Mouse (Mus musculus): Measurements from ENCODE around the gene Gm20379. TPM values are rescaled to one million over a fixed set of nuclear protein-coding genes. Genes with fewer than 3 reads are reported as not detected.
A peak's percentile ranks its signal among the peaks of the same experiment; 100 is the strongest.

The Gm20379 gene
- total RNA-seq (2017): not detected in 2 replicates

- ATAC-seq (replicated peaks; ENCODE audit: low read depth, poor library complexity, severe bottlenecking): no peak
Observed at GRCm38 (mm10) chr13:92305680-92306079, at the start of gene Gm20379. Gene Gm20379 (plus strand): TSS chr13:92305980.

DNA sequence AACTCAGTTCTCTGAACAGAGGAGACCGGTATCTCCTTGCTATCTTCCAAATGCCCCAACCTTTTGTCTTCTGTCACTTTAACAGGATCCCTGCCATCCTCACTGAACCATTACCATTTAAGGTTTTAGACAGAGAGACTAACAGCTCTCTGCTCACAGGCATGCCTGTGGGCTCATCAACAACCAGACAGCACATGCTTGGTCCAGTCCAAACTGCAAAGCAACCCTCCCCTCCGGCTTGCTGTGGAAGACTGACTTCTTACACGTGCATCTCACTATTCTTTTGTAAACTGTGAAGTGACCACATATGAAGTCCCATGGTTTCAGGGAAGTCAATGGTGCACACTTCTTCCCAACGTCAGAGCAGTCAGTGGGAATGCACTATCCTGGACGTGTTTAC is 44.5 kb upstream of the Gm20379 start:
- no peak for ATAC-seq (replicated peaks; ENCODE audit: low read depth, poor library complexity, severe bottlenecking)

DNA sequence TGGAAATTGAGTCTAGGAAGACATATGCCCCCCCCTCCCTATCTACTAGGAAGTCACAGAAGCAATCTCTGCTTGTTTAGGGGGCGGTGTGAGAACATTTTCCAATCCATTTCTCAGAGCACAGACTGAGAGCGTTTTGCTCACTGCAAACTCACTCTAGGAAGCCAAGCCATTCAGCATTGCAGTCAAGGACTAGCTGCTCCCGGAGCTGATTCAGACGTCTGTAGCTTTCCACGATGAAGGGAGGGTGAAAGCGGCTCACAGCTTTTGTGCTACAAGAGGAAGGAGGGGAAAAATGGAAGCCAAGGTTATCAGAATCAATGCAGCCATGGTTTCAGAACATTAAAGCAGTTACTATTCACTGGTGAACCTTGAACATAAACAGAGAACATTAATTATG is 42.2 kb upstream of the Gm20379 start:
- no peak for ATAC-seq (replicated peaks; ENCODE audit: low read depth, poor library complexity, severe bottlenecking)

GRCm38 (mm10) chr13:92267076-92267475 is 38.7 kb upstream of the Gm20379 start:
- ATAC-seq (replicated peaks; ENCODE audit: low read depth, poor library complexity, severe bottlenecking): peak; percentile 83

- peak; percentile 95 for ATAC-seq (replicated peaks; ENCODE audit: low read depth, poor library complexity, severe bottlenecking)
Observed at GRCm38 (mm10) chr13:92274274-92275198, 31.2 kb upstream of the Gm20379 start.

DNA sequence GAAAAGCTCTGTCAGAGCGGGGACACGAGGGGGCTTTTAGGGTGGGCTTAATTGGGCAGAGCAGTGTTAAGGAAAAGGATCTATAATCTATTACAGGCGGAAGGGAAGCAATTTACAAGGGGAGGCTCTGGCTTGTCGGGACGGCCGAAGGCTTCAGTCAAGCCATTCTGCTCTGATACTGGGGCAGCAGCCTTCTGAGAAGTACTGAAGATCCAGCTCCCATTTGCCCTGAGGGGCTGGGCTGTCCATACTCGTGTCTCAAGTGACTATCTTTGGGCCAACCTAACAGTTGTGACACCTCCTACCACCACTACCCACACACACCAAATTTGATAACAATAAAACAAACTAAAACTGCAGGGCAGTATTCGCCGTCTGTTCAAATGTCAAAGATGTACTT is 30.5 kb upstream of the Gm20379 start:
- no peak for ATAC-seq (replicated peaks; ENCODE audit: low read depth, poor library complexity, severe bottlenecking)

GRCm38 (mm10) chr13:92277027-92277426 is 28.8 kb upstream of the Gm20379 start:
- ATAC-seq (replicated peaks; ENCODE audit: low read depth, poor library complexity, severe bottlenecking): no peak

DNA sequence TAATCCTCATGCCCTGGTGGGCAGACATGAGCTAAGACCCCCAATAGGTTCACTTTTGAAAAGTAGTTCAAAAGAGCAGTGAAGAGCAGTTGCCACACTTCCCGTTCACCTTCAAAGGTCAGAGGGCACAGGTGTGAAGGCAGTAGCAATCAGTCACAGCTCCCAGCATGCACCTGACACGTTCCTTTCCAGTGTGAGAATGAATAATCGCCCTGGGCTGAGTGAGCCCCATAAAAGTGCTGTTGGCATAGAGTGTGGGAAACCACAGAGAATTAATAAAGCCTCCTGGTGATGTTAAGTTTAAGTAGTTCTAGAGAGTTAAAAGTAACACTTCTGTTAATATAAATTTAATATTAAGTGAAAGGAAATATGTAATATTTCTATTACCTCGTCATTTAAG is 14.2 kb upstream of the Gm20379 start:
- ATAC-seq (replicated peaks; ENCODE audit: low read depth, poor library complexity, severe bottlenecking): no peak

DNA sequence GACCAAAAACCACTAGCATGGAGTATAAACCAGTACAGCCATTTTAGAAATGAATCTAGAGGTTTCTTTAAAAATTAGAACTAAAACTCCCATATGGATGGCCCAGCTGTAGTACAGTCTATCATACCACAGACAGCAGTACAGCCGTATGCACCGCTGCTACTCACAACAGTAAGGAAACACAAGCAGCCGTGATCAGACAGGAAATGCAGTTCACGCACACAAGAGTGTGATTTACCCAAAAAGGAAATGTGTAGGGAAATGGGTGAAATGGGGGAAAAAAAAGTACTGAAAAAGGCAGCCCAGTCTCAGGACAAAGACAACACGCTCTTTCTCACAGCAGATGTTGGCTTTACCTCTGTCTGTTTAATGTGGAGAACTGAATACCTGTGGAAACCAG is 11.9 kb upstream of the Gm20379 start:
- ATAC-seq (replicated peaks; ENCODE audit: low read depth, poor library complexity, severe bottlenecking): no peak

DNA sequence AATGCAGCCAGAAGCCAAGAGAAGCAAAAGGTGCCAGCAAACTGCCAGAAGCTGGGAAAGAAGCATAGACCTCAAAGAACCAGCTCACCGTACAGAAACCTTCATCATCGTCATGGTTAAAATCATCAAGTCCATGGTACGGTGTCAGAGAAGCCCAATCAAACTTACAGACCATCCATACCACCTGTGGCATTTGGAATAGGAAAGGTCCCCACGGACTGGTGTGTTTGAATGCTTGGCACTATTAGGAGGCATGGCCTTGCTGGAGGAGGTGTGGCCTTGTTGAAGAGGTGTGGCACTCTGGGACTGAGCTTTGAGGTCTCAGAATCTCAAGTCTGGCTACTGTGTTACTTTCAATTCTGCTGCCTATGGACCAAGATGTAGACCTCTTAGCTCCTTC is 9.3 kb upstream of the Gm20379 start:
- no peak for ATAC-seq (replicated peaks; ENCODE audit: low read depth, poor library complexity, severe bottlenecking)

- no peak for ATAC-seq (replicated peaks; ENCODE audit: low read depth, poor library complexity, severe bottlenecking)
Observed at GRCm38 (mm10) chr13:92297021-92297420, 8.8 kb upstream of the Gm20379 start.

DNA sequence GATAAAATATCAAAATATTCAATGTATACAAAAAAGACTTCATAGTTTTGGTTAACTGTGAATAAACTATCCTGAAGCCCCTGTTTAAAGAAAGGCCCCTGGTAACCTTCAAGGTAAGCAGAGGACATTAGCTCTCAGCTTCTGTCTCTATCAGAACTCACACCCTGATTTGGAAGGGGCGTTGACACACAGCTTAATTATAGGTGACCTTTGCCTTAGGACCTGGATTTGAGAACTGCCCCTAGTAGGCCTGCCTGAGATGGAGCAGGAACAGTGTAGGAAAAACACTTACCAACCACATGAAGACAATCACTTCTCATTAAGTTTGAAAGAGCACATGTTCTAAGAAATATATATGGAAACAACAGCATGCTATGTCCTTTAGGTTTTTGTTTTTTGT is 6.3 kb upstream of the Gm20379 start:
- no peak for ATAC-seq (replicated peaks; ENCODE audit: low read depth, poor library complexity, severe bottlenecking)

GRCm38 (mm10) chr13:92301754-92302153 is 4.0 kb upstream of the Gm20379 start:
- ATAC-seq (replicated peaks; ENCODE audit: low read depth, poor library complexity, severe bottlenecking): no peak

DNA sequence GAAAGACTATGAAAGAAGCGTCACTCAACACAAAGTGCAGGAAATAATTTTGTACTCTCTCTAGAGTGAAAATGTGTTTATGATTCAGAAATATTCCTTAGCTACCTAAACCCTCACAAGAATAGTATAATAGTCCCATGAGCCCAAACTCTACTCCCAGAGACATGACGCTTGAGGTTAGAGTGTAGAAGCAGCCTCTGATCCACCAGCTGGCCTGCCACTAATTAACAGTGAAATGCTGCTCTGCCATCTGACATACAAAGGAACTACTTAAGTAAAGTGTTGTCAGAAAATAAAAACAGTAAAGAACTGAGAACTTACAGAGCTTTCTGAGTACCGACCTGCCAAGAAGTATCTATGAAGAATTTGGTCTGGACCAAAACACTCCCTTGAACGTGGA is 3.3 kb upstream of the Gm20379 start:
- no peak for ATAC-seq (replicated peaks; ENCODE audit: low read depth, poor library complexity, severe bottlenecking)

DNA sequence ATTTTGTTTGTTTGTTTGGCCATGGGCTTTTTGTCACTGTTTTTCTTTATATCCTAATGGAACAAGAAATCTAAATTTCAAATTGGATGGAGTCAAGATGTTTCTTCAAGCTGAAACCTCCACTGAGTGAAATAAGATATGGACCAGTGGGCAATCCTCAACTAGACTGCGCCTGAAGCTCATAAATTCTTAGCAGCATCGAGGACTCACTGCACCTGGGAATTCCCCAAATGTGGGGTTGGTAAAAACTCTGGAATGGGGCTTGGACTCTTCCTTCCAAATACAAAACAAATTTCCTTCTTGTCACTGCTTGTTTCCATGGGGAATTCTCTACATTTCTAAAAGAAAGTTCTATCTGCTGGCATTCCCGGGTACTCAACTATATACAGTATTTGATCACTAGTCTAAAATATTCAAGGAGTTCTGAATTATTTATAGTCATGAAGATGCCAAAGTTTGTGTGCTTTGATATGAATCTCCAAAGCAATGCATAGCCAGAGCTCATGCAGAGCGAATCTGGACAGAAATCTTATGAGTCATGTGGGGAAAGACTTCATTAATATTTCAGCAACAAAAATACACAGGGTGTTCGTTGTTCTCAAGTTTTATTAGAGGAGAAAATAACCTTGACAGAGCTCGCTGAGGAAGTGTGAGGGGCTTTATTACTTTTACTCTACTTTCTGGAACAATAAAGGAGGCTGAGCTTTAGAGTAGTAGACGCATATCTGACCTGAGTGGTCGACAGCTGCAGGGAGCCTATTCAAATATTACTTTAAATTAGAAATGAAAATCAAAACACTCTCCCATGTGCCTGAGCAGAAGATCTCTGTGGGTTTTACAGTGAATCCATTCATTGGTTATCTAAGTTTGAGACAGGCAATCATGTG is 2.5 kb upstream of the Gm20379 start:
- ATAC-seq (replicated peaks; ENCODE audit: low read depth, poor library complexity, severe bottlenecking): no peak

- no peak for ATAC-seq (replicated peaks; ENCODE audit: low read depth, poor library complexity, severe bottlenecking)
Observed at GRCm38 (mm10) chr13:92304291-92304690, 1.5 kb upstream of the Gm20379 start.

GRCm38 (mm10) chr13:92314613-92315012 is 8.8 kb downstream of the Gm20379 start:
- ATAC-seq (replicated peaks; ENCODE audit: low read depth, poor library complexity, severe bottlenecking): no peak

DNA sequence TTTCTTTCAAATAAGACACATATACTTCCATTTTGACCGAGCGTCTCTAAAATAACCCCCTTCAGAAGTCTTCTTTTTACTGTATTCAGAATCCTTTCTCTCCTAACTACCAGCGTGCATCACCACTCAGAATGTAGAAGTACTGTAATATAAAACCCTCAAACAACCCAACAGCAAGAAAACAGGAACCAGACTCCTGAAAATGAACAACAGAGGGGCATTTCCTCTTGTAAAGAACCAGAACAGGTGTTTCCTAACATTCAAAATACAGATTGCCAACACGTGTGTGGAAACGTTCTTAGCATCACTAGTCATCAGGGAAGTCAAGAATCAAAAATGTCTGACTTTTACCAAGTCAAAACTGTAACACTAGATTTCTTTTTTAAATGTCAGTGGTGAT is 15.0 kb downstream of the Gm20379 start:
- ATAC-seq (replicated peaks; ENCODE audit: low read depth, poor library complexity, severe bottlenecking): peak; percentile 74

- ATAC-seq (replicated peaks; ENCODE audit: low read depth, poor library complexity, severe bottlenecking): no peak
Observed at GRCm38 (mm10) chr13:92326030-92326429, 20.2 kb downstream of the Gm20379 start.

- peak; percentile 50; the same call in 1 of the 2 replicates for ATAC-seq (replicated peaks; ENCODE audit: low read depth, poor library complexity, severe bottlenecking)
Observed at GRCm38 (mm10) chr13:92328000-92328399, 22.2 kb downstream of the Gm20379 start.

- no peak for ATAC-seq (replicated peaks; ENCODE audit: low read depth, poor library complexity, severe bottlenecking)
Observed at GRCm38 (mm10) chr13:92330621-92331020, 24.8 kb downstream of the Gm20379 start.

Measured in common myeloid progenitor, adult 5-6 weeks (primary cell).